Mouse (Mus musculus): ENCODE results near the gene Kxd1.

DNA sequence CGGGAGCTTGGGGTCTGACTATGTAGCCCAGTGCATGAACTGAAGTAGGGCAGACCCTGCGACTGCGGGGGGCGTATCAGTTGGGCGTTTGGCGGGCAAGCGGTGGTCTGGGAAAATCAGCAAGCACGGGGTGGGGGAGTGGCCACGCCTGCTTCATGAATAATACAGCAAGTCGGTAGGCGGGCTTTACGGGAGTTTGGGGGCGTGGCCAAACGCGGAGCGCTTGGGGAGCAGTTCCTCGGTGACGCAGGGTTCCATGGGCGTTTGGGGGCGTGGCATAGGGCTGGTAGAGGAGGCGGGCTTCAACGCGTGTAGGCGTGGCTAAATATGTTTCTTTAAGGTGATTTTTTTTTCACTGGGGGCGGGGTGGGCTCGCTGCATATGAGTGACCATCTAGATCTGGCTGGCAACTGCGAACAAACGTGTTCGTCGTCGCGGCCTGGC is 10.9 kb upstream of the Kxd1 start:
- TF ChIP-seq POLR2A (IDR thresholded peaks at IDR 0.05; ENCODE audit: low read depth, low read length) (no peak; the same call in 1 of the 2 replicates), CTCF (IDR thresholded peaks at IDR 0.05; ENCODE audit: borderline replicate concordance, insufficient read depth, low read length) (no peak)

Measured in embryonic fibroblast, embryonic 13.5 days (primary cell).